Mouse (Mus musculus) sigmoid colon, adult 10 weeks (tissue): ENCODE data around the gene Fgf12. TPM values are rescaled to one million over a fixed set of nuclear protein-coding genes. Genes with fewer than 3 reads are reported as not detected.

Experiments
- polyA plus RNA-seq: library from polyadenylated mRNA; stranded (reverse); fragments of 350-450 nt; fragmentation: Illumina TruSeq; extraction: RNeasy Lipid Tissue Mini Kit (QIAGEN cat#74804); gene quantifications from one replicate; pipeline ENCODE4 v1.2.3, GENCODE M21; 2014; ENCODE audit warnings: low read depth, low replicate concordance

Gene Fgf12
- 4.8 TPM for polyA plus RNA-seq

GRCm38 (mm10) chr16:28752638-28753118 lies at the start of gene Fgf12:
TSS of gene Fgf12 (minus strand) at chr16:28753068.

Other genes starting within 250 kb of the Fgf12 start
- gene Mb21d2, start 176.6 kb upstream of the Fgf12 start, polyA plus RNA-seq = 14.7 TPM